Mouse (Mus musculus): ENCODE measurements around the gene Slc35a3.
"Not testable (repeated sequence)": the region's sequence is repeated elsewhere in the genome, so short reads cannot be mapped to it uniquely, and the experiment has no call there.

GRCm38 (mm10) chr3:116664281-116664680 is 48.4 kb downstream of the Slc35a3 start:
- not testable (repeated sequence) for TF ChIP-seq POLR2A (IDR thresholded peaks at IDR 0.05; ENCODE audit: borderline replicate concordance, low read depth, low read length); CTCF (IDR thresholded peaks at IDR 0.05; ENCODE audit: low read depth, low read length)

All from bone marrow macrophage, adult 2 months (primary cell).